Mouse (Mus musculus) cerebellum, adult 2 months (tissue): ENCODE results near the gene 1700025B11Rik.

Experiments
- CTCF ChIP-seq: fragments of 200-500 bp; IDR thresholded peaks from 2 replicates; pipeline ENCODE4 v1.5.1; 2011; ENCODE audit warnings: low read depth, mild to moderate bottlenecking, control low read depth, low read length, moderate library complexity, borderline replicate concordance; ENCODE audit not compliant: insufficient read depth
- POLR2A ChIP-seq: fragments of 200-500 bp; IDR thresholded peaks from 2 replicates; pipeline ENCODE4 v1.6.1; 2011; ENCODE audit warnings: low read length, control low read depth, borderline replicate concordance; ENCODE audit not compliant: insufficient read depth

GRCm38 (mm10) chr15:77563219-77563618, 1.5 kb upstream of the 1700025B11Rik start:
- TF ChIP-seq CTCF (no peak), POLR2A (no peak)
